Mouse (Mus musculus): ENCODE measurements at regions not wholly inside any gene's neighbourhood (a gene's known extent, or its start where the extent isn't known, plus 50 kb on each side); places are given as distances from the start of the nearest gene placed in this dataset.

DNA sequence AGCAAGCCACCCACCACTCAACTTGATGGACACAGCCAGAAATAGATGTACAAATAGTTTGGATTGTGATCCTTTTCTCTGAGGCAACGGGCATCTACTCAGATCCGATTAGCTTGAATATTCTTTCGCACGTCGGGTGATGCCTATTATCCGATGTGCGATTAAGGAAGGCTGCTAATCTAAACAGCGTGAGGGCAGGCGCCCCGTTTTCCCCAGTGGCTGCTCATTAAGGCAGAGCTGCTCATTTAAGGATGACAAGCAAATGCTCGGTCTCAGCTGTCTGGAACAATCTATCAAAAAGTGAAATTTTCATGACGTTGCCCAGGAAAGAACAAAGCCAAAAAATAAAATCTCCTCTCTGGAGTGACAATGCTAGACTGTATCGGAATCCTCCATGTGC lies 348.1 kb upstream of the Tbx3 start:
- no peak for TF ChIP-seq POLR2AphosphoS2 (IDR thresholded peaks at IDR 0.05; ENCODE audit: insufficient read length, low read depth)
- TF ChIP-seq POLR2A (IDR thresholded peaks at IDR 0.05; ENCODE audit: insufficient read length, low read depth): no peak
- no peak for TF ChIP-seq MAX (IDR thresholded peaks at IDR 0.05; ENCODE audit: low read depth)
- no peak for TF ChIP-seq TCF3 (IDR thresholded peaks at IDR 0.05; ENCODE audit: insufficient read length, low read depth)
- no peak for TF ChIP-seq TCF12 (IDR thresholded peaks at IDR 0.05; ENCODE audit: insufficient read depth, poor library complexity, severe bottlenecking)
- TF ChIP-seq USF1 (IDR thresholded peaks at IDR 0.05; ENCODE audit: low read depth): no peak
- no peak for TF ChIP-seq MYOD1 (IDR thresholded peaks at IDR 0.05; ENCODE audit: control insufficient read depth in 1 of 3, insufficient read length in 2 of 3, low read depth in 2 of 3)
- no peak for TF ChIP-seq E2F4 (IDR thresholded peaks at IDR 0.05; ENCODE audit: insufficient read depth)
- no peak for TF ChIP-seq CEBPB (IDR thresholded peaks at IDR 0.05; ENCODE audit: insufficient read depth, poor library complexity, severe bottlenecking)
- no peak for TF ChIP-seq MYOG (IDR thresholded peaks at IDR 0.05; ENCODE audit: control insufficient read depth in 1 of 3, insufficient read depth in 1 of 3, insufficient read length in 2 of 3, low read depth in 2 of 3)
